8 mouse cellular contexts compared by ENCODE assay signal in genomic region chr8:115708936-115709780, GRCm38 (mm10). TPM values are rescaled to one million over a fixed set of nuclear protein-coding genes. Genes with fewer than 3 reads are reported as not detected.
DNase-seq lines count a peak whose midpoint lies in the region; ATAC-seq lines count a peak whose summit lies in the region.

No protein-coding gene starts in this region.

- peak overlapping the region; percentile 77 for H3K4me2 ChIP-seq in hindbrain, embryonic 14.5 days (replicated peaks)
- peak overlapping the region; percentile 68 for H3K4me2 ChIP-seq in lung, embryonic 16.5 days (ENCODE audit: low read depth, low read length)

- DNase-seq in MN1 (ENCODE audit: low spot score), result peak; percentile 15
- peak; percentile 82 for DNase-seq in cerebellum, adult 8-10 months
- DNase-seq in hindbrain, embryonic 14.5 days (ENCODE audit: low spot score), result peak; percentile 92
- DNase-seq in layer of hippocampus, postnatal 14 days (ENCODE audit: low spot score in 2 of 2), result peak; percentile 77 to 81
- DNase-seq in retina, postnatal 1 day, result peak; percentile 89
- DNase-seq in thymus, postnatal 4 days, result peak; percentile 90

- H3K4me1 ChIP-seq in hindbrain, embryonic 14.5 days (replicated peaks; ENCODE audit: control insufficient read depth, insufficient read depth, low read length), result peaks cover 15% of the 10 kb centered on the region; the same call in 1 of the 2 replicates
- peaks cover 10% of the 10 kb centered on the region; the same call in 1 of the 2 replicates for H3K4me1 ChIP-seq in lung, embryonic 16.5 days (replicated peaks; ENCODE audit: control insufficient read depth, insufficient read depth, low read length)

- WGBS in hindbrain, embryonic 14.5 days, result 2% methylated on average over 19 of the region's 19 CpGs
- 1% methylated on average over 18 of the region's 19 CpGs for WGBS in lung, embryonic 16.5 days

- no peak overlapping the region for H3K27ac ChIP-seq in hindbrain, embryonic 14.5 days
- no peak overlapping the region for H3K27ac ChIP-seq in lung, embryonic 16.5 days (ENCODE audit: low read length)

- H3K9me3 ChIP-seq in hindbrain, embryonic 14.5 days (ENCODE audit: control insufficient read depth, low read length), result no peaks in the 10 kb centered on the region
- H3K9me3 ChIP-seq in lung, embryonic 16.5 days (ENCODE audit: control insufficient read depth, low read length), result no peaks in the 10 kb centered on the region

- 0 out of 2 replicates have a peak, but pooled peaks have one; percentile 33 for ATAC-seq in frontal cortex, adult (ENCODE audit: low TSS enrichment)
- no peak for ATAC-seq in hindbrain, embryonic 14.5 days (ENCODE audit: low FRiP score)
- no peak for ATAC-seq in lung, embryonic 16.5 days (ENCODE audit: low read depth)

- peak overlapping the region; percentile 62 for H3K4me3 ChIP-seq in hindbrain, embryonic 14.5 days (replicated peaks; ENCODE audit: low read length)
- H3K4me3 ChIP-seq in lung, embryonic 16.5 days (ENCODE audit: low read length), result peak overlapping the region; percentile 76

- peak overlapping the region; percentile 33; the same call in 1 of the 2 replicates for H3K9ac ChIP-seq in hindbrain, embryonic 14.5 days
- peak overlapping the region; percentile 54; the same call in 1 of the 2 replicates for H3K9ac ChIP-seq in lung, embryonic 16.5 days (ENCODE audit: low read length)

- peaks cover 27% of the 10 kb centered on the region for H3K27me3 ChIP-seq in hindbrain, embryonic 14.5 days (ENCODE audit: control insufficient read depth, insufficient read depth, low read length)
- peaks cover 9% of the 10 kb centered on the region; the same call in 1 of the 2 replicates for H3K27me3 ChIP-seq in lung, embryonic 16.5 days (ENCODE audit: control insufficient read depth, insufficient read depth, low read depth, low read length)

- H3K36me3 ChIP-seq in hindbrain, embryonic 14.5 days (replicated peaks; ENCODE audit: control insufficient read depth, insufficient read depth), result no peaks in the 10 kb centered on the region
- H3K36me3 ChIP-seq in lung, embryonic 16.5 days (ENCODE audit: control insufficient read depth, insufficient read depth, low read length), result no peaks in the 10 kb centered on the region

RNA-seq across cellular contexts. Expression of gene Maf, which starts 1.6 kb away (rescaled TPM):
- polyA plus RNA-seq in hindbrain, embryonic 14.5 days (2014; fragmentation: Nextera tagmentation; extraction: Ambion mirVana), result 14.3 and 17.0 TPM in 2 replicates
- 10 to 100 TPM; 21.8 to 26.7 TPM for total RNA-seq in layer of hippocampus, postnatal 14 days (2021)
- polyA plus RNA-seq in lung, embryonic 16.5 days (2015; fragmentation: Nextera tagmentation; extraction: Ambion mirVana), result 13.4 and 13.8 TPM in 2 replicates

Comparison
In these comparisons a context has a peak if more than half of its experiments do, and no peak if none do; other contexts are left out.
1. DNase-seq: peak in every context shown above with its lines; median percentile 92 in hindbrain, embryonic 14.5 days; 90 in thymus, postnatal 4 days; 89 in retina, postnatal 1 day; 82 in cerebellum, adult 8-10 months; 79 in layer of hippocampus, postnatal 14 days; 15 in MN1.